Mouse (Mus musculus) c-Kit-positive CD71-positive TER-119-positive erythroid progenitor cells, embryonic 14.5 days (primary cell): ENCODE results near the gene Myo10.
A peak's percentile ranks its signal among the peaks of the same experiment; 100 is the strongest.

ENCODE experiments used
- DNase-seq: peaks from one replicate; pipeline ENCODE4 v3.0.0-alpha.2; 2013; ENCODE audit warnings: low spot score

Myo10 gene

GRCm38 (mm10) chr15:25762306-25762705 lies 140.0 kb downstream of the Myo10 start:
- DNase-seq: no peak

GRCm38 (mm10) chr15:25763106-25763505 lies 140.8 kb downstream of the Myo10 start:
- DNase-seq: no peak

- no peak for DNase-seq
Observed at GRCm38 (mm10) chr15:25764653-25765352, 142.5 kb downstream of the Myo10 start.

GRCm38 (mm10) chr15:25767777-25768176 lies 145.5 kb downstream of the Myo10 start:
- no peak for DNase-seq

GRCm38 (mm10) chr15:25769524-25770255 lies 147.4 kb downstream of the Myo10 start:
- DNase-seq: no peak

GRCm38 (mm10) chr15:25771782-25772181 lies 149.5 kb downstream of the Myo10 start:
- DNase-seq: no peak

GRCm38 (mm10) chr15:25773711-25774513 lies 151.6 kb downstream of the Myo10 start:
- no peak for DNase-seq

GRCm38 (mm10) chr15:25778937-25779336 lies 156.6 kb downstream of the Myo10 start:
- no peak for DNase-seq

- no peak for DNase-seq
Observed at GRCm38 (mm10) chr15:25779522-25780191, 157.3 kb downstream of the Myo10 start.

GRCm38 (mm10) chr15:25781053-25781452 lies 158.7 kb downstream of the Myo10 start:
- no peak for DNase-seq

GRCm38 (mm10) chr15:25785456-25786390 lies 163.4 kb downstream of the Myo10 start:
- no peak for DNase-seq

GRCm38 (mm10) chr15:25787406-25787805 lies 165.1 kb downstream of the Myo10 start:
- no peak for DNase-seq

GRCm38 (mm10) chr15:25787965-25788364 lies 165.6 kb downstream of the Myo10 start:
- DNase-seq: no peak

- no peak for DNase-seq
Observed at GRCm38 (mm10) chr15:25788565-25788964, 166.2 kb downstream of the Myo10 start.

- DNase-seq: no peak
Observed at GRCm38 (mm10) chr15:25789241-25789640, 166.9 kb downstream of the Myo10 start.

- DNase-seq: no peak
Observed at GRCm38 (mm10) chr15:25791660-25792353, 169.5 kb downstream of the Myo10 start.

GRCm38 (mm10) chr15:25794123-25794522 lies 171.8 kb downstream of the Myo10 start:
- DNase-seq: no peak

GRCm38 (mm10) chr15:25795496-25795895 lies 173.2 kb downstream of the Myo10 start:
- no peak for DNase-seq

- peak; percentile 23 for DNase-seq
Observed at GRCm38 (mm10) chr15:25796353-25796752, 174.0 kb downstream of the Myo10 start.

GRCm38 (mm10) chr15:25797179-25797578 lies 174.9 kb downstream of the Myo10 start:
- no peak for DNase-seq
